Mouse (Mus musculus) neural tube, embryonic 11.5 days (tissue): ENCODE results near the gene Treh. TPM values are rescaled to one million over a fixed set of nuclear protein-coding genes. Genes with fewer than 3 reads are reported as not detected.

Source experiments
- ATAC-seq: fragments of 200-750 bp; cut with Nextera tagmentation; 2 replicates; pipeline ENCODE4 v1.8.0; 2017; ENCODE audit warnings: moderate number of reproducible peaks, mild to moderate bottlenecking, moderate TSS enrichment, moderate library complexity; ENCODE audit not compliant: insufficient read depth, low FRiP score, low TSS enrichment
- DNase-seq: peaks from one replicate; pipeline ENCODE4 v3.0.0-alpha.2; 2015; ENCODE audit warnings: low spot score
- H3K27ac ChIP-seq: fragments of 300-500 bp; sonication (generic); 2 replicates; pipeline ENCODE4 v1.5.1; 2014; ENCODE audit warnings: low read depth, mild to moderate bottlenecking, low read length
- H3K27me3 ChIP-seq: fragments of 300-500 bp; sonication (generic); 2 replicates; pipeline ENCODE4 v1.6.1; 2014; ENCODE audit warnings: mild to moderate bottlenecking, low read length, mixed read lengths; ENCODE audit not compliant: control insufficient read depth, insufficient read depth
- H3K36me3 ChIP-seq: fragments of 300-500 bp; sonication (generic); 2 replicates; pipeline ENCODE4 v1.6.1; 2014; ENCODE audit warnings: mild to moderate bottlenecking, low read length, moderate library complexity, mixed read lengths; ENCODE audit not compliant: control insufficient read depth, insufficient read depth
- H3K4me1 ChIP-seq: fragments of 300-500 bp; sonication (generic); 2 replicates; pipeline ENCODE4 v1.6.1; 2014; ENCODE audit warnings: low read length, mixed read lengths; ENCODE audit not compliant: control insufficient read depth, insufficient read depth
- H3K4me2 ChIP-seq: fragments of 300-500 bp; sonication (generic); 2 replicates; pipeline ENCODE4 v1.6.1; 2014; ENCODE audit warnings: low read depth, mild to moderate bottlenecking, moderate library complexity
- H3K4me3 ChIP-seq: fragments of 300-500 bp; sonication (generic); 2 replicates; pipeline ENCODE4 v1.5.1; 2014; ENCODE audit warnings: low read depth, low read length
- H3K9ac ChIP-seq: fragments of 300-500 bp; sonication (generic); 2 replicates; pipeline ENCODE4 v1.6.1; 2014; ENCODE audit warnings: mild to moderate bottlenecking, low read length
- H3K9me3 ChIP-seq: fragments of 300-500 bp; sonication (generic); 2 replicates; pipeline ENCODE4 v1.6.1; 2016; ENCODE audit warnings: low read length; ENCODE audit not compliant: control insufficient read depth
- WGBS: fragments of 180-500 bp; shearing (Covaris S2); extraction: QIAGEN DNeasy Blood & Tissue Kit; methylation state at CpG from one replicate; pipeline ENCODE4 v1.1.7; 2014; 5-methylcytosine and 5-hydroxymethylcytosine counted together
- polyA plus RNA-seq: library from polyadenylated mRNA; unstranded; fragments of >200 nt; fragmentation: Nextera tagmentation; extraction: Ambion mirVana; gene quantifications from 2 replicates; pipeline ENCODE4 v1.2.1, GENCODE M21; 2014

Treh gene
- polyA plus RNA-seq, 1 experiment from 2014 or later, result not detected

- Histone ChIP-seq H3K4me3 (no peak overlapping the region), H3K27me3 (no peaks in the 10 kb centered on the region), H3K36me3 (peaks cover 17% of the 10 kb centered on the region), H3K4me2 (no peak overlapping the region), H3K9me3 (no peaks in the 10 kb centered on the region), H3K9ac (no peak overlapping the region), H3K27ac (no peak overlapping the region), H3K4me1 (peaks cover 13% of the 10 kb centered on the region)
- WGBS, result 93% methylated on average over 29 of the region's 29 CpGs
- ATAC-seq, result no peak
- no peak for DNase-seq
Observed at GRCm38 (mm10) chr9:44715705-44716362, 42.8 kb downstream of the Treh start.

- Histone ChIP-seq H3K4me1 (peaks cover 18% of the 10 kb centered on the region), H3K4me3 (no peak overlapping the region), H3K27me3 (no peaks in the 10 kb centered on the region), H3K36me3 (peaks cover 13% of the 10 kb centered on the region), H3K9me3 (no peaks in the 10 kb centered on the region), H3K27ac (no peak overlapping the region), H3K4me2 (no peak overlapping the region), H3K9ac (no peak overlapping the region)
- WGBS, result 82% methylated on average over 6 of the region's 6 CpGs
- no peak for DNase-seq
- no peak for ATAC-seq
Observed at GRCm38 (mm10) chr9:44716997-44717821, 44.2 kb downstream of the Treh start.

GRCm38 (mm10) chr9:44717822-44718242, 44.8 kb downstream of the Treh start:
- Histone ChIP-seq H3K4me3 (no peak overlapping the region), H3K27me3 (no peaks in the 10 kb centered on the region), H3K36me3 (peaks cover 13% of the 10 kb centered on the region), H3K4me1 (peaks cover 18% of the 10 kb centered on the region), H3K27ac (no peak overlapping the region), H3K9me3 (no peaks in the 10 kb centered on the region), H3K4me2 (no peak overlapping the region), H3K9ac (no peak overlapping the region)
- no peak for DNase-seq
- no peak for ATAC-seq
- WGBS, result 84% methylated on average over 10 of the region's 10 CpGs

GRCm38 (mm10) chr9:44718937-44719631, 46.1 kb downstream of the Treh start:
- H3K9ac ChIP-seq, result no peak overlapping the region
- no peaks in the 10 kb centered on the region for H3K9me3 ChIP-seq
- DNase-seq, result no peak
- 89% methylated on average over 12 of the region's 12 CpGs for WGBS
- H3K27ac ChIP-seq, result no peak overlapping the region
- H3K27me3 ChIP-seq, result no peaks in the 10 kb centered on the region
- H3K4me2 ChIP-seq, result no peak overlapping the region
- H3K36me3 ChIP-seq, result peaks cover 13% of the 10 kb centered on the region
- H3K4me1 ChIP-seq, result peaks cover 24% of the 10 kb centered on the region
- no peak for ATAC-seq
- no peak overlapping the region for H3K4me3 ChIP-seq

GRCm38 (mm10) chr9:44719632-44720357, 46.8 kb downstream of the Treh start:
- Histone ChIP-seq H3K4me1 (peaks cover 31% of the 10 kb centered on the region), H3K27ac (no peak overlapping the region), H3K4me2 (peak overlapping the region; percentile 79), H3K9ac (peak overlapping the region; percentile 93), H3K36me3 (peaks cover 13% of the 10 kb centered on the region), H3K27me3 (no peaks in the 10 kb centered on the region), H3K9me3 (no peaks in the 10 kb centered on the region), H3K4me3 (peak overlapping the region; percentile 83)
- 87% methylated on average over 8 of the region's 8 CpGs for WGBS
- DNase-seq, result no peak
- ATAC-seq, result no peak

GRCm38 (mm10) chr9:44720358-44721153, 47.5 kb downstream of the Treh start:
- Histone ChIP-seq H3K4me1 (peaks cover 35% of the 10 kb centered on the region), H3K4me3 (peak overlapping the region; percentile 83), H3K9me3 (no peaks in the 10 kb centered on the region), H3K27ac (peak overlapping the region; percentile 75), H3K4me2 (peak overlapping the region; percentile 79), H3K36me3 (peaks cover 9% of the 10 kb centered on the region), H3K9ac (peak overlapping the region; percentile 93), H3K27me3 (no peaks in the 10 kb centered on the region)
- DNase-seq (no peak), ATAC-seq (0 out of 2 replicates have a peak, but pooled peaks have one; percentile 4)
- WGBS, result 24% methylated on average over 9 of the region's 9 CpGs

GRCm38 (mm10) chr9:44721154-44721876, 48.3 kb downstream of the Treh start:
- DNase-seq, result peak; percentile 86
- H3K4me1 ChIP-seq, result peaks cover 41% of the 10 kb centered on the region
- ATAC-seq, result peak; percentile 81
- H3K27ac ChIP-seq, result peak overlapping the region; percentile 75
- peak overlapping the region; percentile 79 for H3K4me2 ChIP-seq
- no peaks in the 10 kb centered on the region for H3K9me3 ChIP-seq
- peak overlapping the region; percentile 83 for H3K4me3 ChIP-seq
- WGBS, result 1% methylated on average over 40 of the region's 40 CpGs
- H3K27me3 ChIP-seq, result no peaks in the 10 kb centered on the region
- H3K36me3 ChIP-seq, result peaks cover 4% of the 10 kb centered on the region
- H3K9ac ChIP-seq, result peak overlapping the region; percentile 93
